Comparison of ENCODE assay signal across 22 mouse cellular contexts in genomic region chr14:50795261-50795935, GRCm38 (mm10). TPM values are rescaled to one million over a fixed set of nuclear protein-coding genes. Genes with fewer than 3 reads are reported as not detected.
"Had no signal": no experiment of that assay in that cellular context is flagged by ENCODE, and none has a peak within 500 bp of the region (broad histone marks: within the 10 kb centered on the region; RNA-seq: fewer than 3 reads in every experiment).

No protein-coding gene starts in this region.

- ATAC-seq: midbrain, embryonic 13.5 days had no signal

- H3K27me3 ChIP-seq: kidney, embryonic 15.5 days; limb, embryonic 15.5 days; midbrain, embryonic 13.5 days; stomach, embryonic 15.5 days had no signal

- DNase-seq: kidney, postnatal 14 days; lung, adult 18-20 months; lung, postnatal 36 days; right cerebral cortex, postnatal 14 days; thymus, adult 18-20 months; thymus, postnatal 14 days had no signal

- H3K4me2 ChIP-seq: kidney, embryonic 15.5 days; limb, embryonic 15.5 days; midbrain, embryonic 13.5 days; stomach, embryonic 15.5 days had no signal

- H3K27ac ChIP-seq: kidney, embryonic 15.5 days; limb, embryonic 15.5 days; liver, embryonic 14.5 days; midbrain, embryonic 13.5 days; stomach, embryonic 15.5 days had no signal

- H3K9me3 ChIP-seq: kidney, embryonic 15.5 days; limb, embryonic 15.5 days; midbrain, embryonic 13.5 days; stomach, embryonic 15.5 days had no signal

- H3K36me3 ChIP-seq: kidney, embryonic 15.5 days; limb, embryonic 15.5 days; midbrain, embryonic 13.5 days; stomach, embryonic 15.5 days had no signal

- H3K9ac ChIP-seq: kidney, embryonic 15.5 days; limb, embryonic 15.5 days; liver, embryonic 14.5 days; midbrain, embryonic 13.5 days; stomach, embryonic 15.5 days had no signal

- H3K4me1 ChIP-seq: kidney, embryonic 15.5 days; stomach, embryonic 15.5 days had no signal

- H3K4me3 ChIP-seq: kidney, embryonic 15.5 days; limb, embryonic 15.5 days; midbrain, embryonic 13.5 days; stomach, embryonic 15.5 days had no signal

RNA-seq across cellular contexts. Expression of gene Ccnb1ip1, which starts 12.1 kb away (rescaled TPM):
- total RNA-seq: left cerebral cortex, adult 18-20 months; left cerebral cortex, postnatal 10 days; megakaryocyte progenitor cell, adult 5-6 weeks; midbrain, postnatal 0 days had no signal
- polyA plus RNA-seq: kidney, embryonic 15.5 days; large intestine, adult 2 months; limb, embryonic 11.5 days; limb, embryonic 15.5 days; liver, embryonic 14.5 days; lung, embryonic 16.5 days; midbrain, postnatal 0 days; neural tube, embryonic 14.5 days; spleen, adult 2 months; stomach, embryonic 15.5 days had no signal

RNA-seq across cellular contexts. Expression of gene Olfr749, which starts 50.5 kb away (rescaled TPM):
- total RNA-seq: layer of hippocampus, adult 8-10 months; layer of hippocampus, postnatal 14 days; left cerebral cortex, adult 18-20 months; left cerebral cortex, postnatal 10 days; megakaryocyte progenitor cell, adult 5-6 weeks; midbrain, postnatal 0 days had no signal
- polyA plus RNA-seq: kidney, embryonic 15.5 days; large intestine, adult 2 months; limb, embryonic 11.5 days; limb, embryonic 15.5 days; liver, embryonic 14.5 days; lung, embryonic 16.5 days; midbrain, embryonic 13.5 days; midbrain, postnatal 0 days; neural tube, embryonic 14.5 days; spleen, adult 2 months; stomach, embryonic 15.5 days had no signal
